Mouse (Mus musculus): Measurements from ENCODE around the gene Eef1akmt2. TPM values are rescaled to one million over a fixed set of nuclear protein-coding genes. Genes with fewer than 3 reads are reported as not detected.
A peak's percentile ranks its signal among the peaks of the same experiment; 100 is the strongest.

Gene Eef1akmt2
- polyA plus RNA-seq, 1 experiment from 2014 or later, result 108 TPM

DNA sequence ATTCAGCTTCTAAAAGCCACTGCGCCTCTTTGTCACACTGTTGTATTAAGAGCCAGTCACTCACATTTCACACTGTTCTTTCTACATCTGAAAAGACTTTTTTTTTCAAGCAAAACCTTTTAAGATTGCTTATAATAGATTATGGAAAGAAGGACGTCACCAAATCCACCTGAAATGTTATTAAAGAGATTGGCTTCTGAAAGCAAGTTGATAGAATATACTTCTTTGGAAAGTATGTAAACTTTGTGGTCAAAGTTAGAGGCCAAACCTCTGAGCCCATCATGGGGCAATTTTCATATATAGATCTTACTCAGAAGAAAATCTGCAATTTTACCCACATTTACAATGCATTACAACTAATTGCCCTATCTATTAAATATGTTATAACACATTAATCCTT, 35.9 kb downstream of the Eef1akmt2 start:
- no peak overlapping the region for H3K27ac ChIP-seq (replicated peaks)
- no peaks in the 10 kb centered on the region for H3K27me3 ChIP-seq
- H3K4me1 ChIP-seq, result peaks cover 34% of the 10 kb centered on the region
- 29% methylated on average over 2 of the region's 2 CpGs for WGBS
- no peak overlapping the region for H3K4me2 ChIP-seq (replicated peaks)
- no peak overlapping the region for H3K9ac ChIP-seq (replicated peaks)
- no peak overlapping the region for H3K4me3 ChIP-seq
- H3K9me3 ChIP-seq, result no peaks in the 10 kb centered on the region
- H3K36me3 ChIP-seq, result no peaks in the 10 kb centered on the region
- ATAC-seq (replicated peaks), result no peak

DNA sequence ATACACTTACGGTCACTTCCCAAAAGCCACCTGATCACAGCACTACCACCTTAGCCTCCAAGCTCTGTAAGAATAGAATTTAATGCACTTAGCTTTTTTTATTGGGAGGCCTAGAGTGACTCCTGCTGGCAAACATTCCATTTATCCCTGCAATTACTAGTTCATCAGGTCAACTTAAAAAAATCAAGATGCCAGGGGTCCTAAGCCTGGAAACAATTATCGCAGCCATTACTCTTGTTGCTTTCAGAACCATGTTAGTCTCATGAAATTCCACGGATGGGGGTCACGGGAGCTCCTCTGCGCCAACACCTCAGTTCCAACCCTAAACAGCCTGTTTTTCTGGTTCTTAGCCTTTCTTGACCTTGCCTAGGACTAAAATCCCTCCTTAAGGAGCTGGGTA, 37.4 kb downstream of the Eef1akmt2 start:
- no peaks in the 10 kb centered on the region for H3K27me3 ChIP-seq
- H3K27ac ChIP-seq (replicated peaks), result no peak overlapping the region
- no peak for ATAC-seq (replicated peaks)
- no peak overlapping the region for H3K4me3 ChIP-seq
- peaks cover 45% of the 10 kb centered on the region for H3K4me1 ChIP-seq
- H3K9me3 ChIP-seq, result no peaks in the 10 kb centered on the region
- no peaks in the 10 kb centered on the region for H3K36me3 ChIP-seq
- H3K9ac ChIP-seq (replicated peaks), result no peak overlapping the region
- H3K4me2 ChIP-seq (replicated peaks), result no peak overlapping the region
- 77% methylated on average over 5 of the region's 5 CpGs for WGBS

DNA sequence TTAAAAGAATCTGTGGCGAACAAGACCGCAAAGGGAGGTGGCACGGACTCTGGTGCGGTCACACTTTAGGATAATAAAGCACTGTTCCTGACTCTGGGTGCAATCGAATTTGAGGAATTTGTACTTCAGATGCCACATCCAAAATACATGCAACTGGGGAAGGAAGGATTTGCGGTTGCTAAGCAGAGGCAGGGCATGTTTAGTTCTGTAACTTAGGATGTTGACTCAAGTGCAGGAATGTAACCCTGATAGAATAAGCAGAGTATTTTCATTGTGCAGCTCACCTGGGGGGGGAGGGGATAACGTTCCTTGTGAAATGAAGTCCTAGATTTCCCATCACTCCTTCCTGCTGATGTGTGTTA, 38.4 kb downstream of the Eef1akmt2 start:
- Histone ChIP-seq H3K27ac (replicated peaks) (peak overlapping the region; percentile 92), H3K4me1 (peaks cover 55% of the 10 kb centered on the region), H3K4me2 (replicated peaks) (peak overlapping the region; percentile 76), H3K9ac (replicated peaks) (peak overlapping the region; percentile 80), H3K4me3 (peak overlapping the region; percentile 80), H3K36me3 (no peaks in the 10 kb centered on the region), H3K27me3 (no peaks in the 10 kb centered on the region), H3K9me3 (no peaks in the 10 kb centered on the region)
- ATAC-seq (replicated peaks), result no peak
- WGBS, result 1% methylated on average over 7 of the region's 7 CpGs

DNA sequence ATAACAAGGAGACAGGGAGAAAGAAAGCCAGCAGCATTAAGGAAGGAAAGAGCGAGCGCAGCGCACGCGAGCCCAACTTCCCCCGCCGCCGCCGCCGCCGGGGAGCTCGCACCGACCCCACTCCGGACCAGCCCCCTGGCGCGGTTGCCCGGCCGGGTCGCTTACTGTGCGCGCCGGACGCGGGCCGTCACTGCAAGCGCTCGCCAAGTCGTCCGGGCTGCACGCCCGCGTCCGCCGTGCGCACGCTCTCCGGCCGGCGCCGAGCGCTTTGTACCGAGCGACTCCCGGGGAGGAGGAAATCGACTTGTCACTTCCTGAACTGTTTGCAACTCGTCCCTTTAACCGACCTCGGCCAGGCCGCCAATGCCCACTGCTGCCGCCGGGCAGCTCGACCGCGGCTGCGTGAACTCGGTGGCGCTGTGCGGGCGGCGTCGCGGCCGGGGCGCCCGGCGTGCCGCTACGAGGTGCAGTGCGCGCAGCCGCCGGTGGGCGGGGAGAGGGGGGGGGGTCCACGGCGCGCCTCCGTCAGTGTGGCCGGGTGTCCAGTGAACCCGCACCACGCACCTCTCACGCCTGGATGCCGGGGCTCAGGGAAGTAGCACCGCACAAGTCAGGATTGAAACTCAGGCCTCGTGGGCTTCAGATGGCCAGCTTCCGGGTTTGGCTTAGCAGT, 38.9 kb downstream of the Eef1akmt2 start, which contains the start of gene Fam53b:
TSS of gene Fam53b (minus strand) at position 471 of the 673 bp plus-strand sequence.
- no peaks in the 10 kb centered on the region for H3K9me3 ChIP-seq
- peak within 1 kb of the TSS; percentile 80 for H3K4me3 ChIP-seq
- H3K4me1 ChIP-seq, result peaks cover 60% of the 10 kb centered on the region
- no peaks in the 10 kb centered on the region for H3K27me3 ChIP-seq
- peak within 1 kb of the TSS; percentile 80 for H3K9ac ChIP-seq (replicated peaks)
- ATAC-seq (replicated peaks), result peak; percentile 49
- peak within 1 kb of the TSS; percentile 92 for H3K27ac ChIP-seq (replicated peaks)
- under 1% methylated on average over 84 of the region's 85 CpGs for WGBS
- peak within 1 kb of the TSS; percentile 76 for H3K4me2 ChIP-seq (replicated peaks)
- no peaks in the 10 kb centered on the region for H3K36me3 ChIP-seq

DNA sequence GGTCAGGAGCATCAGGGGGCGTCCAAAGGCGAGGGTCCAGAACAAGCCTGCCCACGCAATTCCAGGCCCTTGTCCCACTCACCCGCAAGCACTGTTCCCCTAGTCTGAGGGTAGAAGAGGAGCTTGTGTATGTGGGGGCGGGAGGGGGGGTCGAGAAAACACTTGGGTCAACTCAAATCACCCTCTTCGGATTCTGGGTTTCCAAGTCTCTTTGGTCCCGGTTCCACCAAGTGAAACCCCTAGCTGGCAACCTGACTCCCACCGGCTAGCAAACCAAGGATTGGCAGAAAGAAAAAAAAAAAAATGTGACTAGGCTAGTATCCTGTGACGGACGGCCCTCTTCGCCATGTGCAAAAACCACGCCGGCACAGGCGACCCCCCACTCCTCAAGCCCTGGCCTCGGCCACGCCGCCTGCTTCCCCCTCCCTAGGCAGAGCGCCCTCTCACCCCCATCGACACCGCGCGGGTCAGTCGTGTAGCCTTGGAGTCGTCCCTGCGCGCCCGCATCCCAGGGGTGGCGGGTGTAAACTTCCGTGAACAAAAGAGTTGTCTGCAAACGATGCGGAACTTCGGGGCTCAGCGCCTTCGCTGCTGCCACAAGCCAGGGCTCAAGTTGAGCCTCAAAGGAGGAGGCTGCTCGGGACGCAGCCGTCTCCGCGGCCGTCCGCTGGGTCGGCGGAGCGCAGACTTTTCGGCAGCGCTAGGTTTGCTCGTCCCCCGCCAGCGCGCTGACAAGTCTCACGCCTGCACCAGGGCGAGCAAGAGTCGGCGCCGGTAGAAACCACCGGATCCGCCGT, 39.7 kb downstream of the Eef1akmt2 start:
- Histone ChIP-seq H3K4me2 (replicated peaks) (peak overlapping the region; percentile 76), H3K4me1 (peaks cover 68% of the 10 kb centered on the region), H3K27me3 (no peaks in the 10 kb centered on the region), H3K36me3 (no peaks in the 10 kb centered on the region), H3K9ac (replicated peaks) (peak overlapping the region; percentile 80), H3K9me3 (no peaks in the 10 kb centered on the region), H3K4me3 (peak overlapping the region; percentile 80), H3K27ac (replicated peaks) (peak overlapping the region; percentile 92)
- ATAC-seq (replicated peaks), result peak; percentile 14
- whole genome bisulfite sequencing, result under 1% methylated on average over 59 of the region's 59 CpGs

DNA sequence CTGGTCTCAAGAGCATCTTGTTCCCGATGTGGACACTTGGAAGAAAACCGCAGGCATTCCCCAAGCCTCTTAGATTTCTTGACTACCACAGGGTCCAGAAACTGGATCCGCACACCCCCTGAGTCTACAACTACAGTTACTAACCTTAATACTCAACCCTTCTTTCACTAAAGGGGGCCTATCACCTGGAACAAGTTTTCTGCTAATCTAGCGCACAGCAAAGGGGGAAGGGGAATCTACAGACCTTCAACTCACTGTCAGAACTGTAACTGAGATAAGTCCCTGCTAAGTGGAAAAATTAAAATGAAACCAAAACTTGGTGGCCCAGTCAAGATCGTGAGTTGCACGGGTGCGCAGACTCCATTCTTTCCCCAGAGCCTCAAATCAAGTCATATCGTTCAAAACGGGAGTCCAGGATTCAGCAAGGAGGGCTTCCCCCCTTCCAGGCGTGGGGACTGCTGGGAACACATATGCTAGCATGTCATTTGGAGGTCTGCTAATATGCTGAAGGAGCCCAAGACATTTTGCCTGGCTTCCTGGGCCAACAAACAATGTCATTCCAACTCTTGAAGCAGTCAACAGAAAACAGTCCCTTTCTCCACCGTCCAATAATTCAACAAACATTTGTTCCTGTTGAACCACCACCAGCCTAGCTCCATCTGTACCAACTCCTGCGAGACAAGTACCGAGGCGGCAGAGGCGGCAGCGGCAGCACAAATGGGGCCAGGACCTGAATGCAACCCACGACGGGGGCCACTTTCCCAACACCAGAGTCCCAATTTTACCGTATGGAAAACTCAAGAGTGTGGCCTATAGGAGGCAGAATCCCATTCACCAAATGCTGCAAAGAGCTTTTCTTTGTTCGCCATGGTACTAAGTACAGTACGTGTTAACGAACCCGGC, 40.5 kb downstream of the Eef1akmt2 start:
- no peaks in the 10 kb centered on the region for H3K9me3 ChIP-seq
- no peaks in the 10 kb centered on the region for H3K36me3 ChIP-seq
- H3K27ac ChIP-seq (replicated peaks), result peak overlapping the region; percentile 92
- WGBS, result 9% methylated on average over 23 of the region's 23 CpGs
- no peaks in the 10 kb centered on the region for H3K27me3 ChIP-seq
- peaks cover 74% of the 10 kb centered on the region for H3K4me1 ChIP-seq
- ATAC-seq (replicated peaks), result no peak
- peak overlapping the region; percentile 76 for H3K4me2 ChIP-seq (replicated peaks)
- H3K9ac ChIP-seq (replicated peaks), result peak overlapping the region; percentile 80
- H3K4me3 ChIP-seq, result peak overlapping the region; percentile 80

DNA sequence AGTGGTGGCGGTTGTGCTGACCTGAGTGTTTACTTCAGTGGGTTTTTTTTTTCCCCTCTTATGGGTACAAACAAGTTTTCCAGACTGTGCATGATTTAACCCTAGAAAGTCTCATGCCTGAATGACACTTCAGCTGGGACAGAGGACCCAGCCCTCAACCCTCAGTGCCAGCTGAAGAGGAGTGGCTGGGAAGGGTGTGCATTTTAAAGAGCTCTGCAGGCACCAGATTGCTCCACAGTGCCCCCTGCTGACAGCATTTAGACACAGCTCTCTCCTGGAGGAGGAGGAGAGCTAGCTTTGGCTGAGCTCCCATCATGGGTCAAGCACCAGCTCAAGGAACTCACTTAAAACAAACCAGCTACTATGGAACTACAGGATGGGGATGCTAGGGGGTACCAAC, 41.6 kb downstream of the Eef1akmt2 start:
- peaks cover 79% of the 10 kb centered on the region for H3K4me1 ChIP-seq
- H3K4me3 ChIP-seq, result 0 out of 2 replicates have a peak overlapping the region, but pooled peaks have one; percentile 80
- ATAC-seq (replicated peaks), result peak; percentile 39; the same call in 1 of the 2 replicates
- H3K27me3 ChIP-seq, result no peaks in the 10 kb centered on the region
- 45% methylated on average over 1 of the region's 1 CpGs for WGBS
- peak overlapping the region; percentile 76 for H3K4me2 ChIP-seq (replicated peaks)
- H3K36me3 ChIP-seq, result no peaks in the 10 kb centered on the region
- peak overlapping the region; percentile 88 for H3K27ac ChIP-seq (replicated peaks)
- H3K9ac ChIP-seq (replicated peaks), result 0 out of 2 replicates have a peak overlapping the region, but pooled peaks have one; percentile 2
- no peaks in the 10 kb centered on the region for H3K9me3 ChIP-seq

DNA sequence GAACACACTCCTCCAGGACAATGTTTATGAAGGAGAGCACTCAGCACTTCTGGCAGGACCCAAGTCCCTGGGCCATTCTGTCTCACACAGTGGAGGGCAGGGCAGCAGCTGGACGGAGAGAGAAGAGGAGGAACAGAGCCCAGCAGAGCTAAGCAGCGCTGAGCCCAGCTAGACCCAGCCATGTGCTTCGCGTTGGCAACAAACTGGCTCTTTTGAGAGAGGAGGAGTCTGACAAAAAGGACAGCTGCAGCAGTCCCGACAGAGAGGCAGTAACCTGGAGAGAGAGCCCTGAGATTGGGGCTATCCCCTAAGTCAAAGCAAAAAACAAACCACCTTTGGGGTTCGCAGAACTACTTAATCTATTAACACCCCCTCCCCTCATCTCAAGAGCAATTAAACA, 42.1 kb downstream of the Eef1akmt2 start:
- peak overlapping the region; percentile 88 for H3K27ac ChIP-seq (replicated peaks)
- 10% methylated on average over 6 of the region's 6 CpGs for WGBS

DNA sequence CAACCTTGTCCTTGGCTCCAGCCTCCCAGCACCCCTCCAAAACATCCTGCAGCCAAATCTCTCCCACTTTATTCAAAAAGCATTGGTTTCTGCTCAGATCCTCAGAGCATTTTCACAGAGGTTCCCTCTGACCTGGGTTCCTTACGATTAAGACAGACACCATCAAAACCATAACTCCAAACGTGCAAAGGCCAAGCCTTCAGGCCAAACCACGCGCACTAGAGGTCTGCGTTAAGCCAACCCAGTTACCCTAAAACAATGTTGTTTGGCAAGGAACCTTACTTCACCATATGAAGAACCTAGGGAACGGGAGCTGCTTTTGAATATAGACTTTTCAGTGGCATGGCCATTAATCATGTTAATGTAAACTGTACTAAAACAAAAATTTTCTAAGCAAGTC, 42.8 kb downstream of the Eef1akmt2 start:
- 13% methylated on average over 6 of the region's 6 CpGs for WGBS
- H3K27me3 ChIP-seq, result no peaks in the 10 kb centered on the region
- no peaks in the 10 kb centered on the region for H3K9me3 ChIP-seq
- H3K36me3 ChIP-seq, result no peaks in the 10 kb centered on the region
- H3K4me1 ChIP-seq, result peaks cover 86% of the 10 kb centered on the region
- peak overlapping the region; percentile 88 for H3K27ac ChIP-seq (replicated peaks)
- peak overlapping the region; percentile 76 for H3K4me2 ChIP-seq (replicated peaks)
- 0 out of 2 replicates have a peak overlapping the region, but pooled peaks have one; percentile 27 for H3K9ac ChIP-seq (replicated peaks)
- H3K4me3 ChIP-seq, result no peak overlapping the region
- no peak for ATAC-seq (replicated peaks)

More for the DNA sequence above, 42.1 kb downstream of the Eef1akmt2 start:
- Histone ChIP-seq H3K9me3 (no peaks in the 10 kb centered on the region), H3K9ac (replicated peaks) (peak overlapping the region; percentile 2; the same call in 1 of the 2 replicates), H3K4me3 (0 out of 2 replicates have a peak overlapping the region, but pooled peaks have one; percentile 4), H3K4me2 (replicated peaks) (peak overlapping the region; percentile 76), H3K36me3 (no peaks in the 10 kb centered on the region), H3K4me1 (peaks cover 83% of the 10 kb centered on the region), H3K27me3 (no peaks in the 10 kb centered on the region)
- ATAC-seq (replicated peaks), result peak; percentile 46

DNA sequence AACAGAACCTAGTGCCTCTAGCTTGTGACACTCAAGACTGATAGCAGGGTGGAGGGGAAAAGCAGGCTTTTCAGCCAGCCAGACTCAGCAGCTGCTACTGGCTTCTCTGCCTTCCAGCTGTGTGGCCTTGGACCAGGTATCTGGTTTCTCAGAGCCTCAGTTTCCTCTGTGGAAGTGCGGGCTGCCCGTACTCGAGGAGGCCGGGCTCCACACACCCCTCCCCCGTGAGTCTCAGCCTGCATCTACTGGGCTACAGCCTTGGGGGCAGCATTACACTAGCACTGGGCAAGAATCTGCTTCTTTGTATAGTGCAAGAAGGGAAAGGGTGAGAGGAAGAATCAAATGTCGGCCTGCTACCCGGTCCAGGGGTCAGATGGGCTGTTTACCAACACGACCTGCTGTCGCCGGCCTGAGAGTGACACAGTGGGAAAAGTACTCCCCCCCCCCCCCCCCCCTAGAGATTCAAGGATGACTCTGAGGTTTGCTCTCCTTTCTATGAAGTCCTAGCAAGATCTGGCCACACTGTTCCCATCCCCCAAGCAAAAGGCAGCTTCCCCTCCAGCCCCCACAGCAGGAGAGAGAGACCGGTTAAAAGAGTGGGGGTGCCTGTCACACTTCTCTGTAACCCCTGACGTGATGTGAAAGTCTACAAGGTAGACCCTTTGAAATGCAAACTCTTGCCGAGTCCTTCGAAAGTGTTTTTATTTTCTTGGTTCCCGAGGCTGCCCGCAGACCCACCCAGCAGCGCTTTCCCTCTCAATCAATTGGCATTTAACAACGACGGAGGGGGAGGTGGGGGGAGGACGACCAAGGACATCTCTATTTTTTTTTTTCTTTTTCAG, 43.4 kb downstream of the Eef1akmt2 start:
- H3K4me3 ChIP-seq, result 0 out of 2 replicates have a peak overlapping the region, but pooled peaks have one; percentile 3
- peak overlapping the region; percentile 36 for H3K9ac ChIP-seq (replicated peaks)
- WGBS, result under 1% methylated on average over 20 of the region's 20 CpGs
- H3K4me2 ChIP-seq (replicated peaks), result peak overlapping the region; percentile 76
- H3K36me3 ChIP-seq, result no peaks in the 10 kb centered on the region
- ATAC-seq (replicated peaks), result peak; percentile 41
- no peaks in the 10 kb centered on the region for H3K9me3 ChIP-seq
- peak overlapping the region; percentile 88 for H3K27ac ChIP-seq (replicated peaks)
- no peaks in the 10 kb centered on the region for H3K27me3 ChIP-seq
- H3K4me1 ChIP-seq, result peaks cover 83% of the 10 kb centered on the region
